Mouse (Mus musculus) forelimb bud, embryonic 11.5 days (tissue): Measurements from ENCODE around the gene Tmigd3.

Source experiments
- DNase-seq: peaks from one replicate; pipeline ENCODE4 v3.0.0-alpha.2; 2012; ENCODE audit warnings: low read depth, low spot score

Gene Tmigd3

GRCm38 (mm10) chr3:105876022-105876421 is 5.3 kb downstream of the Tmigd3 start:
- DNase-seq: no peak

DNA sequence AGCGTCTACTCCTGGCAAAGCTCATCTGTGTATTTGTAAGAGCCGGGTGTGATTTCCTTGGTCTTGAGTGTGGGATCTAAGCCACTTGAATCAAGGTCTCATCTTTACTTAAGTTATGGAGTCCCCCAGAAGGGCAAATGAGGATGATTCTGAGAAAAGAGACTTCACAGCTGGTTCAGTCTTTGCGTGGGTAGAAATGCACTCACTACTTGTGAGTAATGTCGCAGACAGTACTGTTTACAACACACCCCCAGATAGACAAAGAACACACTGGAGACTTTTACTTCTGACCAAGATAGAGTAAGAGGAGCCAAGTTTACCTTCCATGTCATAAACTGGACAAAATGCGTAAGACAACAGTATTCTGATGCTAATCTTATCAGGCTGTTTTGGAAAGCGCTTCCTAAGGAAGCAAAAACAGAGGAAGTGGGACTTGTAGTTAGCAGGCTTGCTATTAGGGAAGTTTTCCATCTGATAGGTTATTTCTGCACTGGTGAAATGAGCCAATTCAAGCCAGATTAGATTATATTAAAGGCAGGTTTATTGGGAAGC is 6.6 kb downstream of the Tmigd3 start:
- DNase-seq: no peak

GRCm38 (mm10) chr3:105877919-105878318 is 7.2 kb downstream of the Tmigd3 start:
- no peak for DNase-seq

DNA sequence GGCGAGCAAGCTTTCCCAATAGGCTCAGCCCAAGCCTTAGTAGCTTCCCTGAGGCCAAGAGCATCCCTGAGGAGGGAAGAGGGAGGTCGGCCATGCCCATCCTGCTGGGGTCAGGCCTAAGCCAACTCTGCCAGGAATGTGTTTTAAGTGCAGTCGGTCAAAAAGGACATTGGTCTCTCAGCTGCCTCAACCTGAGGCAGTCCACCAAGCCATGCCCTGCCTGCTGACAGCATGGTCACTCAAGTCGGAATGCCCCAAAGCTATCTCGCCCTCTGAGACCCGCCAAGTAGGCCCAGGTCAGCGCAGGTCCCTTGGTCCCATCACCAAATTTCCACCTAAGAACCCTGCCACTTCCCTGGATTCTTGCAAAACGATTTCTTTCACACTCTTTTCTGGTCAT is 8.0 kb downstream of the Tmigd3 start:
- DNase-seq: no peak

GRCm38 (mm10) chr3:105880419-105880818 is 9.7 kb downstream of the Tmigd3 start:
- no peak for DNase-seq

DNA sequence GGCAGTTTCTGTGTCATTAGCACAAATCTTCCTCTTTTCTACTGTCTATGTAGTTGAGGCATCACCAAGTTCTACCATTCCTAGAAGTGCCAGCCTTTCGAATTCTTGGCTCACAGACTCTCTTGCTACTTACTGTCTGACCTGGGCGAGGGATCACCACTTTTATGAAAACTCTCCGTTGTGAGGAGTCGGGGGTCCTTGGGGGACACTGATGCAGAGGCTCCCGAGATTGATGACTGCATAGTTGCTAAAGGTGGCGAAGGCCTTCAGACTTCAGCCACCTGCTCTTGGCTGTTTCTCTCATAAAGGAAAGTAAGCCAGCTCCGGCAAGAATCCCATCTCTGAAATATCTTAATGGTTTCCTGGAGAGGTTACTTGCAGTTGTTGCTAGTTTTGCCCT is 11.4 kb downstream of the Tmigd3 start:
- DNase-seq: no peak

GRCm38 (mm10) chr3:105883111-105883510 is 12.4 kb downstream of the Tmigd3 start:
- no peak for DNase-seq

DNA sequence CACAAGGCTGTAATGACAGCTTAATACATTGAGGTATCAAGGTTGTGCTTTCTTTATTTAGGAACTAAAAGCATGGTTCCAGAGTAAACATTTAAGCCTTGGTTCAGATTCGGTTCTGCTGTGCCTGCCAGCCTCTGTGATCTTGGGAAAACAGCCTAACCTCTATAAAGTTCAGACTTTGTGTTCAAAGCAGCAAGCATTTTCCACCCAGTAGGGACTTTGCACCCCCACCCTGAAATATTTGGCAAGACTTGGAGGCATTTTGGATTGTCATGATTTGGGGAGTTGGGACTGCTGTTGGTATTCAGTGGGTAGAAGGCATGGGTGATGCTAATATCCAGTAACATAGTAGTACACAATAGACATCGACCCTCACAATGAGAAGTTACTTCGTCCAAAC is 18.3 kb downstream of the Tmigd3 start:
- no peak for DNase-seq

DNA sequence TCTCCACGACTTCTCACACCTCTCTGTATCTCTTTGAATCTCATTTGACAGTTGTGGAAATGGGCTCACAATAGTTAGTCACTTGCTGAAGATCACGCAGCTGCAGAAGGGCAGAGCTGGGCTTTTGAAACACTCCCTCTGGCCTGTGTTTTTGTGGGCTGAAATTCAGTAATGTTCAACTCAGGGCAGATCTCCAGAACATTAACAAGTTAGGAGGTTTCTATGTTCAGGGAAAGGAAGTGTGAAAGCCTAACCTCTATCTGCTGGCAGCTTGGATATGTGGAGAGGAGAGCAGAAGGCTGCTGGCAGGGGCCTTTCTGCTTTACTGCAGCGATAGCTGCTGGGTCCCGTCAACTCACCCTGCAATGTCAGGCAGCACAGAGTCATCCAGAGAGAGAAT is 19.5 kb downstream of the Tmigd3 start:
- DNase-seq: no peak

GRCm38 (mm10) chr3:105891141-105891540 is 20.4 kb downstream of the Tmigd3 start:
- DNase-seq: no peak

DNA sequence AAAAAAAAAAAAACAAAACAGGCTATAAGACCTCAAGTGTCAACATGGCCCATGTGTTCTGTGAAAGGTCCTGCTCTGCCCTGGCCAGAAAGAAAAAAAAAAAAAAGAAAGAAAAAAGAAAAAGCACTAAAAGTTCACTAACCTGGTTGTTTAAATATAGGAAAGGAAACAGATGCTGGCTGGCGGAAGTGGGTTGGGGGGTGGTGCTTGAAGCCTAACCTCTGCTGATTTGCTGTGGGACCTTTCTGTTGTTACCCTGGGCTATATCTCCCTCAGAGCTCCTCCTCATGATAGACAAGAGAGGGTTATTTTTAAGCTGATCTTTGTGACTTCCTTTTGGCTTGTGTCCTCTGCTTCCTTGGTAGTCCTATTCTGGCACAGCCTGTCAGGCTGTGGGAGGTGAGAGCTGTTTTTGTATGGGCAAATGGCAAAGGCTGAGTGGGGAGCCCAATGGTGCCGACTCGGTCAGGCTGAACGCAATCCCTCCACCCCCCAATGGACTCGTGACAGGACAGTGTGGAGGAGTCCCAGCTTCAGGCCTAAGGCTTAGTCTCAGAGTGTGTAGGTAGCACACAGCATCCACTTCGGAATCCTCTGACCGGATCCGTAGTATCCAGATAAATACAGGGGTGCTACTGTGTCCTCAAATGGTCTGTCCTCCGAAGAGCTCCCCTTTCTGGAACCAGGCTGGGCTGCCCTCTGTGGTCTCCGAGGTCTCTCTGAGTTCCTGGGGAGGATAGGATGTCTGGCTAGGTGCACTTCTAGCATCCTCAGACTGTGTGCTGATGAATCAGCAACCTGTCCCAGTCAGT is 21.3 kb downstream of the Tmigd3 start:
- DNase-seq: no peak

GRCm38 (mm10) chr3:105892572-105893495 is 22.1 kb downstream of the Tmigd3 start:
- DNase-seq: no peak

- DNase-seq: peak; percentile 40
These were observed 23.3 kb downstream of the Tmigd3 start for GRCm38 (mm10) chr3:105893941-105894391.

DNA sequence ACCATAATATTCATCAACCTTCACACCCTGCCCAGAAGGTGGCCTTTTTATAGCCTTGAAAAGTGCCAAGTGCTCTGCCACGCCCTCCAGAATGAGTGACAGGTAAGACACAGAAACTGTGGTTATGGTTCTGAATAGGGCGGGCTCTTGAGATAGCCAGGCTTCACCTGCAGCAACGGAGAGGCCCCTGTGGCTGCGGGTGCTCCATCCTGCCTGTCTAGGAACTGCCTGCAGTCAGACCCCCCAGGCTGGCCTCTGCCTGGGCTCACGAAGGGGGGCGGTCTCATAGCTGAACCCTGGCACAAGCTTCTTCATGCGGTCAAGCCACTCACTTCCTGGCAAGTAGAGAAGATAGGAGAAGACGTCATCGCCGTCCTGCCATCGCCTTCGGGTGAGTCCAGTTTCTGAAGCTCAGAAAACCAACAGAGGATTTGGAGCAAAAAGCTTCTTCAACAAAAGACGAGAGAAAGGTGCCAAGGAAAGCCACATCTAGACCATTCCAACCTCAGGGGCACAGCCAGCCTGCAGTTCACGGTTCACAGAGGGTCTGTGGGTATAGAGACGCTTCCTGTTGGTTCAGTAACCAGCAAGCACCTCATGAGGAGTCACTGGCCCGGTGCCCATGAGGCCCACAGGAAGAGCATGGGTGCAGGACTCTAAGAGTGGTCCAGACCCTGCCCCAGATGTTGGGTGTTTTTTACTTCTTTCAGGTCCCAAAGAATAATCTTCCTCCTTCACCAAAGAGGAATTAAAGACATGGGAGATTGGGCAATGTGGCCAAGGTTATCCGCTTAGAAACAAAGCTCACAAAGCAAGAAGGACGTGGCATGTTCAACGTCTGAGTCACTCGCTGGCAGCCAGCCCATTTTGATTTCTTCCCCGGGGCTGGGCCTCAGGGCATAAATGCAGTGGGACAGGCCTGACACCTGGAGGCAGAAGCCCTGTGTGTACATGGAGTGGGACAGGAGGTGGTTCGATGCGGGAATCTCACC is 24.2 kb downstream of the Tmigd3 start:
- no peak for DNase-seq

DNA sequence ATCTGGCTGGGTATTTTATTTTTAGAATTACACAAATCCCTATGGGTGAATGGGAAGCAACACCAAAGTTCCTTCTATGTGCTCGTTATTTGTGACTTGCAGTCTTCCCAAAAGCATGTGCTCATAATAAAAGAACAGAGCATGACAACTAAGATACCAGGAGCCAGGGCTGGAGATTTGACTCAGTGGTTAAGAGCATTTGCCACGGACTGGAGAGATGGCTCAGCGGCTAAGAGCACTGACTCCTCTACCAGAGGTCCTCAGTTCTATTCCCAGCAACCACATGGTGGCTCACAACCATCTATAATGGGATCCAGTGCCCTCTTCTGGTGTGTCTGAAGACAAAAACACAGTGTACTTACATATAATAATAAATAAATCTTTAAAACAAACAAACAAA is 26.1 kb downstream of the Tmigd3 start:
- DNase-seq: no peak

DNA sequence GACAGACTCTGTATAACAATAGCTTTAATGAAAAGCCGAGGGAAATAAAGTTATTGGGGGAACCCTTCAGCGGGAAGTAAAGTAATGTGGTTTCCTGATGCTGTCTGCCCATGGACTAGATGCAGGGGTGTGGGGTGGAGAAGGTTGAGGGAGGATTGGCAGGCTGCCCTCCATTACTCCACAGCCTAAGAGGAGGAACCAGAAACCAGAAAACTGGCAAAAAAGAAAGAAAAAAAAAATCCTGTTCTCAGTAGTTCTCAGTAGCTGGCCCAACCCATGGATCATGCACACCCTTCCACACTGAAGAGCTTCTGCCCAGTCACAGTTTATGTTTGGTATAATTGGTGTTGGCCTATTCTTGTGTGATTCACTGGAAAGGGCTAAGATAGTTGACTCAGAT is 27.6 kb downstream of the Tmigd3 start:
- DNase-seq: no peak

- DNase-seq: no peak
These were observed 28.2 kb downstream of the Tmigd3 start for GRCm38 (mm10) chr3:105898861-105899260.

GRCm38 (mm10) chr3:105899394-105900147 is 28.9 kb downstream of the Tmigd3 start:
- DNase-seq: peak; percentile 89

DNA sequence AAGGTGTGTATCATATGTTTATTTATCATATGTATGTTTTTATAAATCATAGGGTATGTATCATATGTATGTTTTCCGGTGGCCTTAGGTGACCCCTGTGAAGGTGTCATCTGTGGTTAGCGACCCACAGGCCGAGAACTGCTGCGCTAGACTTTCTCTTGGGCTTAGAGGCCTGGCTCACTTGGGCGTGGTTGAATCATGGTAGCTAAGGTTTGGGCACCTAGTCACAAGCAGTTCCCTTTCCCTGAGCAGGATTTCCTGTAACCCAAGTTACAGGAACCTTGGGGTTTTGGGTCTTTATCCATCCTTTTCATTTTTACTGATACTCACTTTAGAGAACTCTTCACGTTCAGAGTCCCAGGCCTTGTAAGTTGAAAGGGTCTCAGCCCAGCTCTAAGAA is 29.6 kb downstream of the Tmigd3 start:
- no peak for DNase-seq

GRCm38 (mm10) chr3:105900716-105901115 is 30.0 kb downstream of the Tmigd3 start:
- no peak for DNase-seq
